Mouse (Mus musculus) stomach, postnatal 0 days (tissue): ENCODE measurements at regions not wholly inside any gene's neighbourhood (a gene's known extent, or its start where the extent isn't known, plus 50 kb on each side); places are given as distances from the start of the nearest gene placed in this dataset.

ENCODE experiments used
- ATAC-seq: fragments of 200-750 bp; cut with Nextera tagmentation; 2 replicates; pipeline ENCODE4 v1.8.0; 2017; ENCODE audit not compliant: low FRiP score, low TSS enrichment
- DNase-seq: peaks from one replicate; pipeline ENCODE4 v3.0.0-alpha.2; 2016; ENCODE audit warnings: low spot score
- H3K27ac ChIP-seq: fragments of 300-500 bp; sonication (generic); replicated peaks from 2 replicates; pipeline ENCODE4 v1.5.1; 2014; ENCODE audit warnings: mild to moderate bottlenecking, control low read depth
- H3K27me3 ChIP-seq: fragments of 300-500 bp; sonication (generic); 2 replicates; pipeline ENCODE4 v1.6.1; 2014; ENCODE audit warnings: low read length; ENCODE audit not compliant: control insufficient read depth, insufficient read depth
- H3K36me3 ChIP-seq: fragments of 300-500 bp; sonication (generic); 2 replicates; pipeline ENCODE4 v1.6.1; 2014; ENCODE audit warnings: low read length, mixed read lengths; ENCODE audit not compliant: control insufficient read depth, insufficient read depth
- H3K4me1 ChIP-seq: fragments of 300-500 bp; sonication (generic); replicated peaks from 2 replicates; pipeline ENCODE4 v1.6.1; 2014; ENCODE audit warnings: antibody characterized with exemption; ENCODE audit not compliant: control insufficient read depth, insufficient read depth
- H3K4me2 ChIP-seq: fragments of 300-500 bp; sonication (generic); replicated peaks from 2 replicates; pipeline ENCODE4 v1.6.1; 2014; ENCODE audit warnings: low read depth, mild to moderate bottlenecking, control low read depth, moderate library complexity
- H3K4me3 ChIP-seq: fragments of 300-500 bp; sonication (generic); 2 replicates; pipeline ENCODE4 v1.5.1; 2014; ENCODE audit warnings: low read depth, low read length, control low read depth
- H3K9ac ChIP-seq: fragments of 300-500 bp; sonication (generic); 2 replicates; pipeline ENCODE4 v1.6.1; 2014; ENCODE audit warnings: mild to moderate bottlenecking, low read length, control low read depth, mixed read lengths
- H3K9me3 ChIP-seq: fragments of 300-500 bp; sonication (generic); 2 replicates; pipeline ENCODE4 v1.6.1; 2016; ENCODE audit warnings: low read length; ENCODE audit not compliant: control insufficient read depth
- CTCF ChIP-seq: IDR thresholded peaks from 2 replicates; pipeline ENCODE4 v1.5.1; 2016; ENCODE audit warnings: antibody characterized with exemption, low read depth, mild to moderate bottlenecking, moderate library complexity
- EP300 ChIP-seq: optimal IDR thresholded peaks from 2 replicates; pipeline ENCODE3; 2016; ENCODE audit warnings: antibody characterized with exemption
- WGBS: fragments of 180-500 bp; shearing (Covaris S2); extraction: QIAGEN DNeasy Blood & Tissue Kit; methylation state at CpG from one replicate; pipeline ENCODE4 v1.1.7; 2014; 5-methylcytosine and 5-hydroxymethylcytosine counted together

GRCm38 (mm10) chr4:124335726-124336125, 274.9 kb downstream of the 3100002H09Rik start:
- ATAC-seq (no peak), DNase-seq (no peak)
- Histone ChIP-seq H3K4me2 (no peak overlapping the region), H3K4me1 (no peaks in the 10 kb centered on the region), H3K27me3 (no peaks in the 10 kb centered on the region), H3K4me3 (no peak overlapping the region), H3K36me3 (no peaks in the 10 kb centered on the region), H3K9ac (no peak overlapping the region), H3K9me3 (no peaks in the 10 kb centered on the region), H3K27ac (no peak overlapping the region)
- peak; percentile 43 for TF ChIP-seq CTCF
- no peak for TF ChIP-seq EP300
- WGBS = 71% methylated on average over 2 of the region's 2 CpGs

- Histone ChIP-seq H3K4me1 (no peaks in the 10 kb centered on the region), H3K9ac (no peak overlapping the region), H3K4me3 (no peak overlapping the region), H3K36me3 (no peaks in the 10 kb centered on the region), H3K27ac (no peak overlapping the region), H3K4me2 (no peak overlapping the region), H3K27me3 (no peaks in the 10 kb centered on the region), H3K9me3 (no peaks in the 10 kb centered on the region)
- no peak for TF ChIP-seq EP300
- 65% methylated on average over 2 of the region's 2 CpGs for WGBS
- ATAC-seq (no peak), DNase-seq (no peak)
These were observed 277.6 kb downstream of the 3100002H09Rik start for GRCm38 (mm10) chr4:124332974-124333373.

- no peak overlapping the region for H3K4me3 ChIP-seq
- no peak overlapping the region for H3K4me2 ChIP-seq
- no peaks in the 10 kb centered on the region for H3K4me1 ChIP-seq
- H3K27ac ChIP-seq = no peak overlapping the region
- no peak for DNase-seq
- H3K36me3 ChIP-seq = no peaks in the 10 kb centered on the region
- no peaks in the 10 kb centered on the region for H3K9me3 ChIP-seq
- no peak overlapping the region for H3K9ac ChIP-seq
- no peak for ATAC-seq
- 86% methylated on average over 12 of the region's 12 CpGs for WGBS
- H3K27me3 ChIP-seq = no peaks in the 10 kb centered on the region
- TF ChIP-seq CTCF (no peak), EP300 (no peak)
These were observed 278.2 kb downstream of the 3100002H09Rik start for GRCm38 (mm10) chr4:124332416-124332815.

- Histone ChIP-seq H3K4me1 (no peaks in the 10 kb centered on the region), H3K4me3 (no peak overlapping the region), H3K27ac (no peak overlapping the region), H3K4me2 (no peak overlapping the region), H3K9me3 (no peaks in the 10 kb centered on the region), H3K27me3 (no peaks in the 10 kb centered on the region), H3K9ac (no peak overlapping the region), H3K36me3 (no peaks in the 10 kb centered on the region)
- 76% methylated on average over 15 of the region's 15 CpGs for WGBS
- ATAC-seq (no peak), DNase-seq (no peak)
- no peak for TF ChIP-seq EP300
- TF ChIP-seq CTCF = no peak
These were observed 281.4 kb downstream of the 3100002H09Rik start for GRCm38 (mm10) chr4:124329107-124329771.

GRCm38 (mm10) chr4:124326301-124326700, 284.3 kb downstream of the 3100002H09Rik start:
- H3K9ac ChIP-seq = no peak overlapping the region
- no peak overlapping the region for H3K27ac ChIP-seq
- no peak overlapping the region for H3K4me3 ChIP-seq
- no peaks in the 10 kb centered on the region for H3K9me3 ChIP-seq
- no peaks in the 10 kb centered on the region for H3K27me3 ChIP-seq
- no peak for TF ChIP-seq CTCF
- TF ChIP-seq EP300 = no peak
- no peaks in the 10 kb centered on the region for H3K4me1 ChIP-seq
- DNase-seq (no peak), ATAC-seq (no peak)
- WGBS = 88% methylated on average over 9 of the region's 9 CpGs
- no peaks in the 10 kb centered on the region for H3K36me3 ChIP-seq
- no peak overlapping the region for H3K4me2 ChIP-seq

GRCm38 (mm10) chr4:124323589-124323988, 287.0 kb downstream of the 3100002H09Rik start:
- Histone ChIP-seq H3K9ac (no peak overlapping the region), H3K27ac (no peak overlapping the region), H3K27me3 (no peaks in the 10 kb centered on the region), H3K4me2 (no peak overlapping the region), H3K36me3 (no peaks in the 10 kb centered on the region), H3K4me1 (no peaks in the 10 kb centered on the region), H3K9me3 (no peaks in the 10 kb centered on the region), H3K4me3 (no peak overlapping the region)
- ATAC-seq (no peak), DNase-seq (no peak)
- TF ChIP-seq CTCF = no peak
- TF ChIP-seq EP300 = no peak
- whole genome bisulfite sequencing = 59% methylated on average over 3 of the region's 3 CpGs
